8 mouse cellular contexts compared by ENCODE assay signal in the genomic region with DNA sequence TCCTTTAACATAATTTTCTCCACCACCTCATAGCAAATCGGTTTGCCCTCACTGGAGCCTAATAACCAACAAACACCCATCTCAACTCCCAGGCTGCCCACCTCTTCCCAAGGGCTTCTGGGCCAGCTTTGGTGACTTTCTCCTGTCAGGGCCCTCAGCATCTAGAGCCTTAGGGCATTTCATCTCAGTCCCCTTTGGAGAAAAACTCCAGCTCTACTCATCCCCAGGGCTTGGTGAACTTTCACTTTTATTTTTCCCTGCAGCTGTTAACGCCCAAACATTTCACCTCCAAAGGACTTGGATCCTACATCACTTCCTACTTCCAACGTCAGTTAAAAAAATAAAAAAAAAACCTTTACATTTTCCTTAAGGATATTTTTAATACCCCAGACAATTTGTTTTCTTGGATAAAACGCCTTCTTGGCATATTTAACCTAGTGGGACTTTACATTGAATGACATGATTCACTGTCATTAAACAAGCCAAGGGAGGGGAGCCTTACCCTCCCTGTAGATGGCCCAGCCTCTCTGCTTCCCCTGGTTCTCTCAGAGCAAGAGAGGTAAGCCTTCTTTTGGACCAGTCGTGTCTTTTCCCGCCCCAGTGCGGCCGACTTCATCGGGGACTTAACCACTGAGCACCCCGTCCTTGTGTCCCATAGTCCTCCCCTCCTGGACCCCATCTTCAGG. TPM values are rescaled to one million over a fixed set of nuclear protein-coding genes. Genes with fewer than 3 reads are reported as not detected.
DNase-seq lines count a peak whose midpoint lies in the region; ATAC-seq and TF ChIP-seq lines count a peak whose summit lies in the region.

No protein-coding gene starts in this region.

- intact Hi-C loops in heart, postnatal 25 days (cut with DNase I) = loop anchor here (5.0 to 10.0 kb wide), 2 partner anchors 66 to 406 kb away; no protein-coding TSS in a partner anchor

- 11% methylated on average over 10 of the region's 10 CpGs for WGBS in embryonic facial prominence, embryonic 12.5 days
- 21% methylated on average over 10 of the region's 10 CpGs for WGBS in hindbrain, postnatal 0 days
- 16% methylated on average over 10 of the region's 10 CpGs for WGBS in midbrain, embryonic 12.5 days

- ATAC-seq in embryonic facial prominence, embryonic 12.5 days (ENCODE audit: insufficient number of reproducible peaks, insufficient read depth, low FRiP score, low TSS enrichment) = no peak; the same call in 1 of the 2 replicates
- no peak for ATAC-seq in hindbrain, postnatal 0 days
- ATAC-seq in midbrain, embryonic 12.5 days (ENCODE audit: low FRiP score, low read depth) = no peak; the same call in 1 of the 2 replicates

- TF ChIP-seq CTCF in hindbrain, postnatal 0 days (IDR thresholded peaks at IDR 0.05; ENCODE audit: low read depth) = no peak

- H3K4me3 ChIP-seq in embryonic facial prominence, embryonic 12.5 days = peak overlapping the region; percentile 91
- H3K4me3 ChIP-seq in hindbrain, postnatal 0 days (ENCODE audit: low read length) = peak overlapping the region; percentile 54
- H3K4me3 ChIP-seq in midbrain, embryonic 12.5 days = peak overlapping the region; percentile 86

- H3K27me3 ChIP-seq in embryonic facial prominence, embryonic 12.5 days = no peaks in the 10 kb centered on the region
- peaks cover 4% of the 10 kb centered on the region; the same call in 1 of the 2 replicates for H3K27me3 ChIP-seq in hindbrain, postnatal 0 days (ENCODE audit: insufficient read depth, low read length)
- 0 out of 2 replicates have a peak, but pooled peaks cover 5% of the 10 kb centered on the region for H3K27me3 ChIP-seq in midbrain, embryonic 12.5 days

- no peaks in the 10 kb centered on the region for H3K36me3 ChIP-seq in embryonic facial prominence, embryonic 12.5 days
- H3K36me3 ChIP-seq in hindbrain, postnatal 0 days (ENCODE audit: insufficient read depth, low read length) = no peaks in the 10 kb centered on the region
- no peaks in the 10 kb centered on the region for H3K36me3 ChIP-seq in midbrain, embryonic 12.5 days

- peak overlapping the region; percentile 86 for H3K4me2 ChIP-seq in embryonic facial prominence, embryonic 12.5 days (replicated peaks)
- peak overlapping the region; percentile 72 for H3K4me2 ChIP-seq in hindbrain, postnatal 0 days (ENCODE audit: low read depth, low read length)
- peak overlapping the region; percentile 86 for H3K4me2 ChIP-seq in midbrain, embryonic 12.5 days (replicated peaks)

- peaks cover 13% of the 10 kb centered on the region for H3K4me1 ChIP-seq in embryonic facial prominence, embryonic 12.5 days
- H3K4me1 ChIP-seq in hindbrain, postnatal 0 days (ENCODE audit: insufficient read depth, low read length) = no peaks in the 10 kb centered on the region
- H3K4me1 ChIP-seq in midbrain, embryonic 12.5 days = peaks cover 38% of the 10 kb centered on the region

- peak; percentile 44 to 53 for DNase-seq in heart, adult 18-20 months
- no peak for DNase-seq in heart, postnatal 25 days (ENCODE audit: low spot score)
- DNase-seq in hindbrain, postnatal 0 days (ENCODE audit: low spot score) = no peak
- DNase-seq in retina, postnatal 1 day = no peak
- no peak for DNase-seq in urinary bladder, postnatal 14 days (ENCODE audit: low spot score)
- DNase-seq in ovary, adult 18-20 months (ENCODE audit: low spot score) = no peak

- no peaks in the 10 kb centered on the region for H3K9me3 ChIP-seq in embryonic facial prominence, embryonic 12.5 days
- H3K9me3 ChIP-seq in hindbrain, postnatal 0 days (ENCODE audit: low read length) = no peaks in the 10 kb centered on the region
- H3K9me3 ChIP-seq in midbrain, embryonic 12.5 days = no peaks in the 10 kb centered on the region

- peak overlapping the region; percentile 99; the same call in 1 of the 2 replicates for H3K9ac ChIP-seq in embryonic facial prominence, embryonic 12.5 days
- H3K9ac ChIP-seq in hindbrain, postnatal 0 days (replicated peaks; ENCODE audit: low read length) = peak overlapping the region; percentile 68; the same call in 1 of the 2 replicates
- H3K9ac ChIP-seq in midbrain, embryonic 12.5 days (replicated peaks) = peak overlapping the region; percentile 49; the same call in 1 of the 2 replicates

- peak overlapping the region; percentile 100 for H3K27ac ChIP-seq in embryonic facial prominence, embryonic 12.5 days
- H3K27ac ChIP-seq in hindbrain, postnatal 0 days = peak overlapping the region; percentile 62
- peak overlapping the region; percentile 85 for H3K27ac ChIP-seq in midbrain, embryonic 12.5 days (replicated peaks)

RNA-seq across cellular contexts. Expression of a gene that starts 0.7 kb away (rescaled TPM):
- 10 to 100 TPM; 11.9 to 13.2 TPM for total RNA-seq in heart, adult 18-20 months (2021)
- 10 to 100 TPM; 14.6 to 14.7 TPM for total RNA-seq in heart, postnatal 25 days (2021)
- polyA plus RNA-seq in embryonic facial prominence, embryonic 12.5 days (2016; fragmentation: Nextera tagmentation; extraction: Ambion mirVana) = 137 and 148 TPM in 2 replicates
- 3.9 and 4.0 TPM in 2 replicates for total RNA-seq in hindbrain, postnatal 0 days (2014; rRNA removed)
- polyA plus RNA-seq in hindbrain, postnatal 0 days (2015; fragmentation: Nextera tagmentation; extraction: Ambion mirVana) = 37.3 and 71.6 TPM in 2 replicates
- 343 and 552 TPM in 2 replicates for polyA plus RNA-seq in midbrain, embryonic 12.5 days (2016; fragmentation: Nextera tagmentation; extraction: Ambion mirVana)

Comparison
In these comparisons a context has a peak if more than half of its experiments do, and no peak if none do; other contexts are left out.
1. DNase-seq: peak in heart, adult 18-20 months (2 of 2); none in heart, postnatal 25 days (single experiment), hindbrain, postnatal 0 days (single experiment), retina, postnatal 1 day (single experiment), urinary bladder, postnatal 14 days (single experiment) and ovary, adult 18-20 months (single experiment).
2. H3K9ac ChIP-seq: peak in every context shown above with its lines; median percentile 99 in embryonic facial prominence, embryonic 12.5 days; 68 in hindbrain, postnatal 0 days; 49 in midbrain, embryonic 12.5 days.
3. Peak in every context shown above with its lines, with median percentiles within 50 percentile points of each other: H3K27ac ChIP-seq, H3K4me2 ChIP-seq and H3K4me3 ChIP-seq.